Mouse (Mus musculus) liver, adult 2 months (tissue): Measurements from ENCODE around the gene Rgs9.

Experiments
- CTCF ChIP-seq: fragments of 200-500 bp; IDR thresholded peaks from 2 replicates; pipeline ENCODE4 v1.5.1; 2011; ENCODE audit warnings: low read depth, low read length, control low read depth
- POLR2A ChIP-seq: fragments of 200-500 bp; IDR thresholded peaks from 2 replicates; pipeline ENCODE4 v1.6.1; 2011; ENCODE audit warnings: low read length, control low read depth; ENCODE audit not compliant: insufficient read depth; ENCODE audit errors: extremely low read depth

DNA sequence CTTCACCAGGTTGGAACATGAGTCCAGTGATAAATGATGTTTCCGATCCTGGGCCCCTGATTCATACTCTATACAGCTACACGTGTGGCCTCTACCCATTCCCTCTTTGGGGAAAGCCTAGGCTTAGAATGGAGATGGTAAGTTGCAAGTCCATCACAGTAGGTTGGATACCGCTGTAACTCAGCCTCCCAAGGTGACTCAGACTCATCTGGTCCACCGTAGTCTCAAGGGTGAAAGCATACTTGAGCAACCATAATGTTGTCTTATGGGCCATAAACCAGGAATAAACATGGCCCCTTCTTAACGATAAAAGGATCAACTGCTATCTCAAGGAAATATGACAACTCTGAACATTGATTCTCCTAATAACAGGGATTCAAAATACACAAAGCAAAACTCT, 109.7 kb downstream of the Rgs9 start:
- TF ChIP-seq CTCF: no peak
- TF ChIP-seq POLR2A: no peak
